Mouse (Mus musculus) MEL-GATA-1-ER (cell line): ENCODE data around the gene Neurod2.

Source experiments
- DNase-seq: peaks from one replicate; pipeline ENCODE4 v3.0.0-alpha.2; 2012; ENCODE audit warnings: low read depth; ENCODE audit errors: extremely low read depth

Neurod2 gene

GRCm38 (mm10) chr11:98329081-98329959 is at the start of gene Neurod2:
Neurod2 (minus strand) TSS chr11:98329648.
- no peak for DNase-seq

- no peak for DNase-seq
Measured at GRCm38 (mm10) chr11:98377787-98378186, 48.3 kb upstream of the Neurod2 start.

DNA sequence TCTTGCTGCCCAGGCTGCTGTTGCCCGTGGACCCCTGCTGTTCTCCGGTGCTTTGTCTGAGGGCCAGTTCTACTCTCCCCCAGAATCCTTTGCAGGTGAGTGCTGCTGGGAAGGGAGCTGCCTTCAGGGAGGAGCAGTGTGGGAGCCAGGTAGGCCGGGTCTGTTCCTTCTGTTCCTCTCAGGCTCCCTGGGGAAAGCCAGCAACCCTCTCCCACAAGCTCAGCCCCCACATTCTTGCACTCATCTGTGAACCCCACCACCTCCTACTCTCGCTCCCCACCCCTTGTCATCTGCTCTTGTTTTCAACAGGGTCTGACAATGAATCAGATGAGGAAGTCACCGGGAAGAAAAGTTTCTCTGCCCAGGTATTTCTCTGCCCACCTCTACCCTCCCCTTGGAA is 47.3 kb upstream of the Neurod2 start:
- no peak for DNase-seq

DNA sequence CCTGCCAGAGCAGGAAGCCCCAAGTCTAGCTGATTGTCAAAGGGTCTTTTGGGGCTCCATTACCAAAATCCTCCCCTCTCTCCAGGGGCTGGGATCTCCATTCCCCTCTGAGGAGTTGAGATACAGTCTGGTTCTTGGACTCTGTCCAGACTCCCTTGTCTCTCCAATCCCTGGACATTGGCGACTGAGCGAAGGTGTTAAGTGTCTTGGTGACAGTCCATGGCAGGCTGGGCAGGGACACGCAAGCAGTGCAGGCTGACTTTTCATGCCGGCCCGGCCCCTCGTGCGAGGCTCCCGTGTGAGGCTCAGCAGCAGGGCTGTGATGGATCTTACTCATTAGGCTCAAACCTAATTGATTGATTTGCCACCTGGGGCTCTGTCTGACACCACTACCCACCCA is 44.8 kb upstream of the Neurod2 start:
- DNase-seq, result no peak

DNA sequence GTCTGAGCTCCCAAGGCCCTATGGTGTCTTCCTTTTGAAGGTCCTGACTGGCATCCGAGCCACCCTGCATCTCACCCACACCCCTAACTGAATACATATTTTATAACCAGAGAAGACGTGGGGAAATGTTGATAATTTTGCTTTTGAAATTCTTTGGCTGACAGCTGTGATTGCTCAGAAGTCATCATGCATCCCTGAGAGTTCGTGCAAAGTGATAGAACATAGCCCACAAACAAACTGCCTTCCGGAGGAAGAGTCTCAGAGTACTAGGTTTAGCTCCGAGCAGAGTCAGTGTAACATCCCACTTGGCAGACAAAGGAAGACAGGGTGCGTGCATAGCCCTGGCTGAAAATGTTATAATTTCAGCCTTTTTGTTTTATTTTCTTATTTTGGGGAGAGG is 43.8 kb upstream of the Neurod2 start:
- DNase-seq, result no peak

DNA sequence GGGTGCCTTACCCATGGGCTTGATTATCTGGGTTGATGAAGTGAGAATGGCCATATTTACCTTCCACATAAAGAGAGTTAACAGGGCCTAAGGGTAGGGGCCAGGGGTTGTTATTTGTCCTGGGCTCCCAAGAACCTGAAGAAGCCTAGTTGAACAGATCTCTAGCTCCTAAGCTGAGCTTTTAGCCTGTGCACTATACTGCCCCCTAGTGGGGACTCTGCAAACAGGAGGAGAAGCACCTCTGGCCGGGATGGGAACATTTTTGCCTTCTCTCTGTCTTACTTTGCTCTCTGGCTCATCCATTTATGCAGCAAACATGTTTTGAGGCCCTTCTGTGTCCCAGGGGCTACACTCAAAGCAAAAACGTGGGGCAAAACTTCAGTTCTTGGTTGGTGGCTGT is 43.0 kb upstream of the Neurod2 start:
- DNase-seq, result no peak

DNA sequence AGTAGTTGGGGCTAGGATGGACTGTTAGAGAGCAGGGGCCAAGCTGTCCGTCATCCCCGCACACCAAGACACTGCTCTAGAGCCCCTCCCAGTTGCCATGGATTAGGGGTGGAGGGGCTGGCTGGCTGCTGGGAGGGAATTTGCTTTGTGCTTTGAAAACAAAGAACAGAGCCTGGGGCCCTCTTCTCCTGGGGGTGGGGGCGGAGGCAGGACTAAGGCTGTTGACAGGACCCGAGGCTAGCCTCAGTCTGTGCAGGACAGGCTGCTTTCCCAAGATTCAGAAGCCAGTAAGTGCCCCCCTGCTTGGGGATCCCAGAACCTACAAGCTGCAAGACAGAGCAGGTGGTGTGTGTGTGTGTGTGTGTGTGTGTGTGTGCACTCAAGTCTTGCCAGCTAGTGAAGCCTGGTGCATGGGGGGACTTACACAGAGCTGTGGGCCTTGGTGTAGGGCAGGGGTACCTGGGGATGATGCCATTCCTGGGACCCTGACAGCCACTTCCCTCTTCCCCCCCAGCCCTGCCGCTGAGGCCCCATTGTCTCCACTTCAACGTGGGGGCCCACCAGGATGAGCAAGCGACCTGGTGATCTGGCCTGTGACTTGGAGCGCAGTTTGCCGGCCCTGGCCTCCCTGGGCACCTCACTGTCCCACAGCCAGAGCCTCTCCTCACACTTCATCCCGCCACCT is 42.2 kb upstream of the Neurod2 start:
- DNase-seq, result no peak

- no peak for DNase-seq
Measured at GRCm38 (mm10) chr11:98370588-98370987, 41.1 kb upstream of the Neurod2 start.

GRCm38 (mm10) chr11:98369337-98369736 is 39.9 kb upstream of the Neurod2 start:
- no peak for DNase-seq

DNA sequence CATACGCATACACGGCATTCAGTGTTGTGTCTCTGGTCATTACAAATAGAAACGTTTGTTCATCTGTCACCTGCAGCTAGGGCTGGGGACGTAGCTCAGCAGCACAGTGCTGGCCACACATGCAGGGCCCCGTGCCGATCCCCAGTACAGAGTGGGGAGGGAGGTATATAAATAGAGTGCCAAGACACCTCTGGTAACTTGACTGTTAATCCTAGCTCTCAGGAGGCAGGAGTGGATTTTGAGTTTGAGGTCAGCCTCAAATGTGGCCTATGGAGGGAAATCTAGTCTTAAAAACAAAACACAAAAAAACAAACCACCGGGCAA is 38.4 kb upstream of the Neurod2 start:
- no peak for DNase-seq

GRCm38 (mm10) chr11:98367171-98367862 is 37.9 kb upstream of the Neurod2 start:
- no peak for DNase-seq

- DNase-seq, result no peak
Measured at GRCm38 (mm10) chr11:98366290-98366689, 36.8 kb upstream of the Neurod2 start.

- no peak for DNase-seq
Measured at GRCm38 (mm10) chr11:98364410-98364809, 35.0 kb upstream of the Neurod2 start.

DNA sequence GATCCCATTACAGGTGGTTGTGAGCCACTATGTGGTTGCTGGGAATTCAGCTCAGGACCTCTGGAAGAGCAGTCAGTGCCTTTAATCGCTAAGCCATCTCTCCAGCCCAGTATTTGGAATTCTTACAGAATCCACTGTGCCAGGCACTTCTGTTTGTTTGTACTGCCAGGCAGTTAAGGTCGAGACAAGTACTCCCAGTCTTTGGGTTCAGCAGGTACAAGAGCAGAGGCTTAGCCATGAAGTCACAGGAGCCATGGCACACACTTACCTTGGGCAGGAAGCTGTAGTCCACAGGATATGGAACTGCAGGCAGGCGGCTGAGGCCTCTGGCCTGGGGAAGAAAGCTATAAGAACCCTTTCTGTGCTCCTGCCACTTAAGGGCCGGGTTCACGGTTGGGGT is 34.4 kb upstream of the Neurod2 start:
- no peak for DNase-seq

GRCm38 (mm10) chr11:98360866-98361521 is 31.5 kb upstream of the Neurod2 start:
- DNase-seq, result no peak

GRCm38 (mm10) chr11:98358161-98359083 is 29.0 kb upstream of the Neurod2 start, which contains the start of gene Stard3:
Stard3 (plus strand) TSS chr11:98358368.
- DNase-seq, result peak; percentile 79

DNA sequence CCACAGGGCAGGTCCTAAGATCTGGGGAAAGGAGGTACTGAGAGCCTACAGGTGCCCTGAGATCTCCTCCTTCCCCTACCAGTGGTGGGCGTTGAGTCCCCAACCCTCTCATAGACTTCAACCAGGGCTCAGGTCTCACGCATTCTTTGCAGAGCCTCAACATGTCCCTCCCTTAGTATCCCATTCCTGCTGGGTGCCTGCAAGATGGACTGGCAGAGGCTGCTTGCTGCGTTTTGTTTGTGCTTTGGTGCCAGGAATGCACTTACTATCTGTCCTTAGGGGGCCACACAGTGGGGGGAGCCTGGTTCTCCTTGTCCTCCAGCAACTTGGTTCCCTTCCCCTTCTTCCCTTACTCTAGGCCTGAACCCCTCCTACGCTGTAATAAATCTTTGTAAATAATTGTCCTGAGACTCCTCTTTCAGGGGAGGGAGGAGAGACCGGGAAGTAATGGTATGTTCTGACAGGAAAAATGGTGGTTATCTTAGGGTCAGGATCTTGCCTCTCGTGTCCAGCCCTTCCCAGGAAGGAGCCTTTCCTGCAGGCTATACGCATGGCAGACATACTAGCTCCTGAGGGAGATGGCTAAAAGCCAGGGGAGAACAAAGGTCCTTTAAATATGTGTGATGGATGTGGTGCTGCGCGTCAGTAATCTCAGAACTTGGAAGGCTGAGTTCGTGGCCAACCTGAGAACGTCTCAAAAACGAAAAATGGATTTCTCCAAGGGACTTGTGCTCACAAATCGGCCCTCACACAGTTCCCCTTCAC is 28.1 kb upstream of the Neurod2 start:
- DNase-seq, result no peak

- no peak for DNase-seq
Measured at GRCm38 (mm10) chr11:98356625-98357394, 27.4 kb upstream of the Neurod2 start.

GRCm38 (mm10) chr11:98355732-98356299 is 26.4 kb upstream of the Neurod2 start:
- peak; percentile 87 for DNase-seq
